Mouse (Mus musculus) heart, embryonic 16.5 days (tissue): ENCODE data around the gene Fat3. TPM values are rescaled to one million over a fixed set of nuclear protein-coding genes. Genes with fewer than 3 reads are reported as not detected.

Source experiments
- ATAC-seq: fragments of 200-750 bp; cut with Nextera tagmentation; replicated peaks from 2 replicates; pipeline ENCODE4 v1.8.0; 2017; ENCODE audit warnings: moderate number of reproducible peaks; ENCODE audit not compliant: insufficient read depth, low FRiP score; ENCODE audit errors: extremely low read depth
- H3K27ac ChIP-seq: fragments of 300-500 bp; sonication (generic); 2 replicates; pipeline ENCODE4 v1.5.1; 2014; ENCODE audit warnings: mild to moderate bottlenecking, low read length, control low read depth, moderate library complexity
- H3K27me3 ChIP-seq: fragments of 300-500 bp; sonication (generic); 2 replicates; pipeline ENCODE4 v1.6.1; 2014; ENCODE audit warnings: low read length, mixed read lengths; ENCODE audit not compliant: control insufficient read depth, insufficient read depth
- H3K36me3 ChIP-seq: fragments of 300-500 bp; sonication (generic); 2 replicates; pipeline ENCODE4 v1.6.1; 2014; ENCODE audit not compliant: control insufficient read depth, insufficient read depth
- H3K4me1 ChIP-seq: fragments of 300-500 bp; sonication (generic); 2 replicates; pipeline ENCODE4 v1.6.1; 2014; ENCODE audit warnings: low read length, mixed read lengths; ENCODE audit not compliant: control insufficient read depth, insufficient read depth
- H3K4me2 ChIP-seq: fragments of 300-500 bp; sonication (generic); 2 replicates; pipeline ENCODE4 v1.6.1; 2014; ENCODE audit warnings: low read depth, mild to moderate bottlenecking, control low read depth, low read length
- H3K4me3 ChIP-seq: fragments of 300-500 bp; sonication (generic); 2 replicates; pipeline ENCODE4 v1.5.1; 2014; ENCODE audit warnings: mild to moderate bottlenecking, control low read depth, low read length
- H3K9ac ChIP-seq: fragments of 300-500 bp; sonication (generic); 2 replicates; pipeline ENCODE4 v1.6.1; 2014; ENCODE audit warnings: low read length, control low read depth
- H3K9me3 ChIP-seq: fragments of 300-500 bp; sonication (generic); replicated peaks from 2 replicates; pipeline ENCODE4 v1.6.1; 2016; ENCODE audit warnings: low read length; ENCODE audit not compliant: control insufficient read depth
- WGBS: fragments of 180-500 bp; shearing (Covaris S2); extraction: QIAGEN DNeasy Blood & Tissue Kit; methylation state at CpG from one replicate; pipeline ENCODE4 v1.1.7; 2014; 5-methylcytosine and 5-hydroxymethylcytosine counted together
- polyA plus RNA-seq: library from polyadenylated mRNA; unstranded; fragments of >200 nt; fragmentation: Nextera tagmentation; extraction: Ambion mirVana; gene quantifications from 2 replicates; pipeline ENCODE4 v1.2.1, GENCODE M21; 2015

Gene Fat3
- polyA plus RNA-seq, 1 experiment from 2014 or later, result 0.76 TPM

DNA sequence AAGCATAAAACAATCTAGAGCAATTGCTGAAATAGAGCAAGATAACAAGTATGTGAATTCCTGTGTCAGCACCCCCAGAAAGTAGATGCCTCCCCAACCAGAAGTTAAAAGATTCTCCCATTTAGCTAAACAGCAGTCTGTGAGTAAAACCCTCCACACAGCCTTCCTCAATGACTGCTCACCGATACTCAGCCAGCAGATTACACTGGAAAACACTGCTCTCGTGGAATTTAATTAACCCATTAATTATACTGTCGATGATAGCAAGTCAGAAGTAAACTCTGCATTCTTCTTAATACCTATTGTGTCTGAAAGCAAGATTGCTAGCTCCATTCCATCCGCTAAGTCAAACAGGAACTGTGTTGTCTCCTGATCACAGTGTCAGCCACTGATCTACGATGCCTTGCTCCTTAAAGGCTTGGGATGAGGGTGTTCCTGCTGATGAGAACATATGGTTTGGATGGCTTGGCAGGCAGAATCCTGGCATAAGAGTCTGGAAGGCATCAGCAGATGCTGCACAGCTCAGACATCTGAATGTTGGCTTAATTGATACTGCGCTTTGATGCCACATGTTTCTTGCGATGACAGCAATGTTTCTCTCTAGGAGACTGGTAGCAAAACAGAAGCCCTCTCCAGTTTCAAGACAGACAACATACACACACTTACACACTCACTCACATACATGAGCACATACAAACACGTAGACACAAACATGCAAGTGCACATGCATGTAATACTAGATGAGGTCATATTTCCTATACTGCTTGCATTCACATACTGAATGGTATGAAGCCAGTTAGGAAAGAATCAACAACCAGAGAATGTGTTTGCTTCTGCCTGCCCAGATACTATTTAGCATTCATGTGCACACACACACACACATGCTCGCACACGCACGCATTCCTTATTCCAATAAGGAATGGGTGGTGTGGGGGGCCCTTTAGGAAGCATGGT, 155.9 kb downstream of the Fat3 start:
- WGBS, result 79% methylated on average over 11 of the region's 11 CpGs
- Histone ChIP-seq H3K9ac (no peak overlapping the region), H3K36me3 (no peaks in the 10 kb centered on the region), H3K27ac (no peak overlapping the region), H3K4me2 (no peak overlapping the region), H3K9me3 (no peaks in the 10 kb centered on the region), H3K4me1 (no peaks in the 10 kb centered on the region; the same call in 1 of the 2 replicates), H3K4me3 (no peak overlapping the region), H3K27me3 (peaks cover 2% of the 10 kb centered on the region; the same call in 1 of the 2 replicates)
- ATAC-seq, result no peak

DNA sequence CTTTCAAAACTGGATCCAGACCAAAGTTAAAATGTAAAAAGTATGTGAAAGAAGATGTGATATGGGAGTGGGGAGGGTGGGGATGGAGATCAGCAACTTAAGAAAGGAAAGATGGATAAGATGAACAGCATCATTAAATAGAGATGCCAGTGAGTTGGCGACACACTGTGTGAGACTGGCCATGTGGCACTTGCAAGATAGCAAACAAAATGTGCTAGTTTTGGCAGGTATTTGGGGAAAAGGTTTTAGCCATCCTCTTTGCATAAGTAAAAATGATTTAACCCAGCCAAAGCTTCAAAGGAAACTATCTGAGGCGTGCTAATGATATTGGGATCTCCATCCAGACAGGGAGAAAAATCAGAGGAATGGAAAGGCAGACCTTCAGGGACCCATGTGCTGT, 157.9 kb downstream of the Fat3 start:
- no peak for ATAC-seq
- H3K4me3 ChIP-seq, result no peak overlapping the region
- no peaks in the 10 kb centered on the region for H3K9me3 ChIP-seq
- H3K36me3 ChIP-seq, result no peaks in the 10 kb centered on the region
- H3K4me2 ChIP-seq, result no peak overlapping the region
- H3K9ac ChIP-seq, result no peak overlapping the region
- no peak overlapping the region for H3K27ac ChIP-seq
- 77% methylated on average over 2 of the region's 2 CpGs for WGBS
- peaks cover 2% of the 10 kb centered on the region; the same call in 1 of the 2 replicates for H3K27me3 ChIP-seq
- H3K4me1 ChIP-seq, result no peaks in the 10 kb centered on the region; the same call in 1 of the 2 replicates

DNA sequence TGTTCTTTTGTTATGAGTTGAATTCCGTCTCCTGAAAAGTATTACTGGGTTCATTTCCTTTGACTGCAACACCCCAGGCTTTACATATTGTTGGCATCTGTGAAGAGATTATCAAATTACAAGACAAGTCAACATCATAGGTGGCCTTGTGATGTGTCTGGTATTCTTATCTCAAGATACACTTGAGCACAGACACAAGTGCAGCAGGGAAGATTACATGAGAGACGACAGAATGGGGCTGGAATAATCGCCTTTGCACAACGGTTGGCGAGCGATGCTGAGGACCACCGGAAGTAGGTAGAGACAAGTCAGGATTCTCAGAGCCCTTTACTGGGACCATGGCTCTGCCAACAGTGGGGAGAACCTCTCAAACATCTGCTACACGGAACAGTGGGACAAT, 158.5 kb downstream of the Fat3 start:
- WGBS, result 38% methylated on average over 8 of the region's 8 CpGs
- H3K4me2 ChIP-seq, result no peak overlapping the region
- H3K4me3 ChIP-seq, result no peak overlapping the region
- H3K27me3 ChIP-seq, result peaks cover 2% of the 10 kb centered on the region; the same call in 1 of the 2 replicates
- H3K27ac ChIP-seq, result no peak overlapping the region
- no peak overlapping the region for H3K9ac ChIP-seq
- ATAC-seq, result no peak
- H3K4me1 ChIP-seq, result no peaks in the 10 kb centered on the region; the same call in 1 of the 2 replicates
- no peaks in the 10 kb centered on the region for H3K36me3 ChIP-seq
- no peaks in the 10 kb centered on the region for H3K9me3 ChIP-seq

GRCm38 (mm10) chr9:16330290-16330984, 170.6 kb downstream of the Fat3 start:
- no peaks in the 10 kb centered on the region for H3K9me3 ChIP-seq
- H3K27ac ChIP-seq, result no peak overlapping the region
- no peaks in the 10 kb centered on the region for H3K36me3 ChIP-seq
- no peaks in the 10 kb centered on the region for H3K27me3 ChIP-seq
- 49% methylated on average over 3 of the region's 3 CpGs for WGBS
- ATAC-seq, result no peak
- no peak overlapping the region for H3K9ac ChIP-seq
- H3K4me3 ChIP-seq, result no peak overlapping the region
- H3K4me2 ChIP-seq, result no peak overlapping the region
- H3K4me1 ChIP-seq, result no peaks in the 10 kb centered on the region

DNA sequence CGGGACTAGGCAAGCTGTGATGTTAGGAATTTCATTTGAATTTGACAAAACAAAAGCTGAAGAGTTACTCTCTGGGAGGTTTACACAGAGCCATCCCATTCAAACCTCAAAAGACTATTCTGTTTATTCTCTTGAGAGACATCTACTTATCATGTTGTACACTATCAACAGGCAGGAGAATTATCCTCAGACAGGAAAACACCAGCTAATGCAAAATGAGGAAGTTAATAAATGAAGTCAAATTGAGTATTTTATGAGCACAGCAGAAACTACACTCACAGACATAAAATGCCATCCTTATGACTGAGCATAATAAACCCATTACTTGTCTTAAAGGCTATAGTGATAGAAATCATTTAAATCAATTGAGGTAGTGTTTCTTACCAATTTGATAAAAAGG, 182.1 kb downstream of the Fat3 start:
- Histone ChIP-seq H3K9ac (no peak overlapping the region), H3K27me3 (no peaks in the 10 kb centered on the region), H3K4me2 (no peak overlapping the region), H3K4me1 (no peaks in the 10 kb centered on the region), H3K27ac (no peak overlapping the region), H3K4me3 (no peak overlapping the region), H3K9me3 (0 out of 2 replicates have a peak, but pooled peaks cover 2% of the 10 kb centered on the region), H3K36me3 (no peaks in the 10 kb centered on the region)
- no peak for ATAC-seq
- 68% methylated on average over 1 of the region's 1 CpGs for WGBS

DNA sequence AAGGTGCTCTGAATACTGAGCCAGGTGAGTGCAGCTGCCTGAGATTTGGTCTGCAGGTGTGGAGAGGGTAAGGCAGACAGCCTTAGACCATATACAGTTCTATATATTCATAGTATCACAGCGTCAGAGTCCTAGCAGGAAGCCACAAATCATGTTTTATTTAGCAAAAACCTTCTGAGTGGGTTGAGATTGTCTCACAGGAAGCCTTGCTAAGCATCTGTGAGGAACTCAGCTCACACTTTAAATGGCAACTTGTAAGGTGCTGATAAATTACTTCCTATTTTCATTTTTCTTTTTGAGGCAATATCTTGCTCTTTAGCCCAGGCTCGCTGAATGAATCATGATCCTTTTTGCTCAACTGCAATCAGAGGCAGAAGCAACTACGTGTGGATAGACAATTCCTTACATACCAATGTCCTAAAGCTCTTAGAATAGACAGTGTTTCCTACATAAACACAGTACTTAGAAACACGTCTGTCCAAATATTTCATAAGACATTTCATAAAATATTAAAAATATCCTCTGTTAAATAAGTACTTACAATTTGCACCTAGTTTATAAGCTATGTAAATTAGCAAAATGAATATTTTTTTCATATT, 188.4 kb downstream of the Fat3 start:
- H3K4me2 ChIP-seq, result no peak overlapping the region
- H3K4me3 ChIP-seq, result no peak overlapping the region
- H3K27ac ChIP-seq, result no peak overlapping the region
- no peak overlapping the region for H3K9ac ChIP-seq
- H3K4me1 ChIP-seq, result no peaks in the 10 kb centered on the region; the same call in none of the 2 replicates
- 44% methylated on average over 4 of the region's 4 CpGs for WGBS
- ATAC-seq, result no peak
- no peaks in the 10 kb centered on the region for H3K36me3 ChIP-seq
- H3K9me3 ChIP-seq, result no peaks in the 10 kb centered on the region
- H3K27me3 ChIP-seq, result no peaks in the 10 kb centered on the region

GRCm38 (mm10) chr9:16310855-16311848, 189.9 kb downstream of the Fat3 start:
- Histone ChIP-seq H3K9ac (no peak overlapping the region), H3K9me3 (no peaks in the 10 kb centered on the region), H3K27ac (no peak overlapping the region), H3K4me2 (no peak overlapping the region), H3K4me3 (no peak overlapping the region), H3K36me3 (no peaks in the 10 kb centered on the region), H3K27me3 (no peaks in the 10 kb centered on the region), H3K4me1 (no peaks in the 10 kb centered on the region; the same call in none of the 2 replicates)
- 58% methylated on average over 5 of the region's 5 CpGs for WGBS
- ATAC-seq, result no peak

- Histone ChIP-seq H3K4me2 (no peak overlapping the region), H3K36me3 (no peaks in the 10 kb centered on the region), H3K27ac (no peak overlapping the region), H3K4me3 (no peak overlapping the region), H3K27me3 (no peaks in the 10 kb centered on the region), H3K9ac (no peak overlapping the region), H3K4me1 (peaks cover 8% of the 10 kb centered on the region), H3K9me3 (no peaks in the 10 kb centered on the region)
- no peak for ATAC-seq
- WGBS, result 59% methylated on average over 4 of the region's 4 CpGs
Measured at GRCm38 (mm10) chr9:16310305-16310704, 190.8 kb downstream of the Fat3 start.
